Mouse (Mus musculus) left cerebral cortex, adult 18-20 months (tissue): ENCODE data around the gene Polr2a. TPM values are rescaled to one million over a fixed set of nuclear protein-coding genes. Genes with fewer than 3 reads are reported as not detected.

Experiments
- DNase-seq, 2 experiments: peaks; one replicate each; pipeline ENCODE4 v3.0.0; 2021 to 2022; ENCODE audit warnings: low spot score in 2 of 2, mixed read lengths in 1 of 2
- total RNA-seq, 2 experiments: library from RNA; stranded (reverse); gene quantifications; 2 replicates each; pipeline ENCODE4 v1.2.3; 2021

Gene Polr2a
- total RNA-seq, 2 experiments from 2014 or later, result 44.2 to 46.2 TPM

- no peak for DNase-seq
These were observed 73.5 kb downstream of the Polr2a start for GRCm38 (mm10) chr11:69684936-69685335.

GRCm38 (mm10) chr11:69684128-69684745, 74.2 kb downstream of the Polr2a start:
- DNase-seq, result no peak

Other genes starting within 250 kb of the Polr2a start
- gene Dnah2, start 209.5 kb downstream of the Polr2a start, total RNA-seq, result 1 to 10 TPM; 2.2 to 3.7 TPM
- 10 to 100 TPM; 51.9 to 65.6 TPM for gene Efnb3, start 198.4 kb downstream of the Polr2a start, total RNA-seq
- gene Wrap53, start 178.4 kb downstream of the Polr2a start, total RNA-seq, result 10 to 100 TPM in 1 of 2 experiments, 1 to 10 TPM in 1; 9.2 to 10.7 TPM
- 10 to 100 TPM; 22.9 to 25.9 TPM for gene Trp53, start 178.3 kb downstream of the Polr2a start, total RNA-seq
- gene Atp1b2, start 152.7 kb downstream of the Polr2a start, total RNA-seq, result 100 to 1,000 TPM; 392 to 424 TPM
- not detected for gene Shbg, start 140.7 kb downstream of the Polr2a start, total RNA-seq
- gene Sat2, start 136.6 kb downstream of the Polr2a start, total RNA-seq, result 1 to 10 TPM; 8.5 to 9.5 TPM
- gene Fxr2, start 125.6 kb downstream of the Polr2a start, total RNA-seq, result 100 to 1,000 TPM; 148 TPM
- gene Sox15, start 103.3 kb downstream of the Polr2a start, total RNA-seq, result not detected
- 10 to 100 TPM; 47.5 to 58.2 TPM for gene Mpdu1, start 96.0 kb downstream of the Polr2a start, total RNA-seq
- 10 to 100 TPM; 15.1 to 15.5 TPM for gene Cd68, start 92.5 kb downstream of the Polr2a start, total RNA-seq
- 100 to 1,000 TPM; 289 to 295 TPM for gene Eif4a1, start 86.2 kb downstream of the Polr2a start, total RNA-seq
- gene Senp3, start 76.6 kb downstream of the Polr2a start, total RNA-seq, result 10 to 100 TPM; 91.4 to 98.7 TPM
- gene Tnfsf13, start 72.9 kb downstream of the Polr2a start, total RNA-seq, result 1 to 10 TPM; 1.6 to 2.9 TPM
- 10 to 100 TPM; 11.5 to 12.1 TPM for gene Tnfsf12, start 62.8 kb downstream of the Polr2a start, total RNA-seq
- 1 to 10 TPM; 1.7 to 4.1 TPM for gene Tnfsfm13, start 62.5 kb downstream of the Polr2a start, total RNA-seq
- not detected for gene Slc35g3, start 3.3 kb upstream of the Polr2a start, total RNA-seq
- gene Zbtb4, start 7.3 kb upstream of the Polr2a start, total RNA-seq, result 100 to 1,000 TPM; 146 to 156 TPM
- 1 to 10 TPM; 1.2 TPM for gene Chrnb1, start 37.3 kb upstream of the Polr2a start, total RNA-seq
- gene Fgf11, start 43.2 kb upstream of the Polr2a start, total RNA-seq, result 10 to 100 TPM; 17.1 to 18.5 TPM
- gene Tmem102, start 47.0 kb upstream of the Polr2a start, total RNA-seq, result under 1 TPM in 1 of 2 experiments, not detected in 1; 0.26 TPM
- gene Gm39566, start 56.7 kb upstream of the Polr2a start, total RNA-seq, result not detected
- not detected for gene Spem2, start 59.8 kb upstream of the Polr2a start, total RNA-seq
- gene Spem1, start 63.5 kb upstream of the Polr2a start, total RNA-seq, result not detected
- 100 to 1,000 TPM; 215 to 224 TPM for gene Nlgn2, start 79.1 kb upstream of the Polr2a start, total RNA-seq
- 100 to 1,000 TPM; 120 to 143 TPM for gene Tmem256, start 79.9 kb upstream of the Polr2a start, total RNA-seq
- gene Plscr3, start 87.7 kb upstream of the Polr2a start, total RNA-seq, result 10 to 100 TPM; 15.6 to 17.7 TPM
- under 1 TPM in 1 of 2 experiments, not detected in 1; 0.14 TPM for gene Tnk1, start 100.1 kb upstream of the Polr2a start, total RNA-seq
- gene Tmem95, start 119.4 kb upstream of the Polr2a start, total RNA-seq, result not detected
- 1 to 10 TPM; 1.2 to 1.4 TPM for gene Kctd11, start 122.8 kb upstream of the Polr2a start, total RNA-seq
- gene Acap1, start 136.9 kb upstream of the Polr2a start, total RNA-seq, result under 1 TPM in 1 of 2 experiments, not detected in 1; 0.14 TPM
- under 1 TPM; 0.35 to 0.72 TPM for gene 2810408A11Rik, start 142.3 kb upstream of the Polr2a start, total RNA-seq
- 100 to 1,000 TPM; 116 to 118 TPM for gene Neurl4, start 142.4 kb upstream of the Polr2a start, total RNA-seq
- gene Gps2, start 155.3 kb upstream of the Polr2a start, total RNA-seq, result 10 to 100 TPM; 33.0 to 33.4 TPM
- gene Eif5a, start 163.3 kb upstream of the Polr2a start, total RNA-seq, result 100 to 1,000 TPM; 431 to 468 TPM
- 1 to 10 TPM; 4.6 to 6.5 TPM for gene Ybx2, start 177.2 kb upstream of the Polr2a start, total RNA-seq
- gene Slc2a4, start 189.6 kb upstream of the Polr2a start, total RNA-seq, result 1 to 10 TPM; 4.9 to 6.4 TPM
- gene Cldn7, start 206.1 kb upstream of the Polr2a start, total RNA-seq, result not detected
- 100 to 1,000 TPM; 111 to 121 TPM for gene Ctdnep1, start 222.5 kb upstream of the Polr2a start, total RNA-seq
- gene Elp5, start 223.9 kb upstream of the Polr2a start, total RNA-seq, result 10 to 100 TPM; 78.8 to 87.3 TPM
- gene Gabarap, start 232.5 kb upstream of the Polr2a start, total RNA-seq, result 100 to 1,000 TPM; 231 to 236 TPM
- 10 to 100 TPM; 52.6 to 53.8 TPM for gene Phf23, start 237.1 kb upstream of the Polr2a start, total RNA-seq
- 10 to 100 TPM; 28.6 to 32.9 TPM for gene Dvl2, start 242.0 kb upstream of the Polr2a start, total RNA-seq